Mouse (Mus musculus) limb, embryonic 12.5 days (tissue): Measurements from ENCODE around the gene Sypl. TPM values are rescaled to one million over a fixed set of nuclear protein-coding genes. Genes with fewer than 3 reads are reported as not detected.
A peak's percentile ranks its signal among the peaks of the same experiment; 100 is the strongest.

Experiments used
- ATAC-seq: fragments of 200-750 bp; cut with Nextera tagmentation; 2 replicates; pipeline ENCODE4 v1.8.0; 2017; ENCODE audit warnings: low read depth, moderate TSS enrichment; ENCODE audit not compliant: insufficient number of reproducible peaks, insufficient read depth, low FRiP score, low TSS enrichment
- H3K27ac ChIP-seq: fragments of 300-500 bp; sonication (generic); 2 replicates; pipeline ENCODE4 v1.5.1; 2016; ENCODE audit warnings: mild to moderate bottlenecking, moderate library complexity
- H3K27me3 ChIP-seq: fragments of 300-500 bp; sonication (generic); 2 replicates; pipeline ENCODE4 v1.6.1; 2016; ENCODE audit warnings: mild to moderate bottlenecking, moderate library complexity
- H3K36me3 ChIP-seq: fragments of 300-500 bp; sonication (generic); 2 replicates; pipeline ENCODE4 v1.6.1; 2016; ENCODE audit warnings: mild to moderate bottlenecking, moderate library complexity
- H3K4me1 ChIP-seq: fragments of 300-500 bp; sonication (generic); replicated peaks from 2 replicates; pipeline ENCODE4 v1.6.1; 2016
- H3K4me2 ChIP-seq: fragments of 300-500 bp; sonication (generic); 2 replicates; pipeline ENCODE4 v1.6.1; 2016; ENCODE audit warnings: mild to moderate bottlenecking, moderate library complexity
- H3K4me3 ChIP-seq: fragments of 300-500 bp; sonication (generic); replicated peaks from 2 replicates; pipeline ENCODE4 v1.5.1; 2016; ENCODE audit warnings: mild to moderate bottlenecking
- H3K9ac ChIP-seq: fragments of 300-500 bp; sonication (generic); replicated peaks from 2 replicates; pipeline ENCODE4 v1.6.1; 2016; ENCODE audit warnings: mild to moderate bottlenecking, moderate library complexity
- H3K9me3 ChIP-seq: fragments of 300-500 bp; sonication (generic); 2 replicates; pipeline ENCODE4 v1.6.1; 2016; ENCODE audit warnings: mild to moderate bottlenecking, moderate library complexity
- WGBS: fragments of 180-500 bp; shearing (Covaris S2); methylation state at CpG from one replicate; pipeline ENCODE4 v1.1.7; 2016; 5-methylcytosine and 5-hydroxymethylcytosine counted together
- polyA plus RNA-seq: library from polyadenylated mRNA; unstranded; fragments of >200 nt; fragmentation: Nextera tagmentation; extraction: Ambion mirVana; gene quantifications from 2 replicates; pipeline ENCODE4 v1.2.1, GENCODE M21; 2016

The Sypl gene
- polyA plus RNA-seq, 1 experiment from 2014 or later = 66.6 TPM

GRCm38 (mm10) chr12:32943951-32944350 lies 9.7 kb upstream of the Sypl start:
- ATAC-seq = no peak
- Histone ChIP-seq H3K4me2 (no peak overlapping the region), H3K9me3 (no peaks in the 10 kb centered on the region), H3K4me3 (no peak overlapping the region), H3K36me3 (no peaks in the 10 kb centered on the region), H3K4me1 (no peaks in the 10 kb centered on the region), H3K27me3 (no peaks in the 10 kb centered on the region), H3K9ac (no peak overlapping the region), H3K27ac (no peak overlapping the region)
- WGBS = 85% methylated on average over 3 of the region's 3 CpGs

- ATAC-seq = no peak
- no peaks in the 10 kb centered on the region for H3K27me3 ChIP-seq
- H3K4me1 ChIP-seq = no peaks in the 10 kb centered on the region
- no peak overlapping the region for H3K27ac ChIP-seq
- no peak overlapping the region for H3K4me2 ChIP-seq
- no peak overlapping the region for H3K9ac ChIP-seq
- H3K36me3 ChIP-seq = no peaks in the 10 kb centered on the region
- no peaks in the 10 kb centered on the region for H3K9me3 ChIP-seq
- no peak overlapping the region for H3K4me3 ChIP-seq
- WGBS = 61% methylated on average over 8 of the region's 8 CpGs
Measured at GRCm38 (mm10) chr12:32944884-32945454, 8.7 kb upstream of the Sypl start.

DNA sequence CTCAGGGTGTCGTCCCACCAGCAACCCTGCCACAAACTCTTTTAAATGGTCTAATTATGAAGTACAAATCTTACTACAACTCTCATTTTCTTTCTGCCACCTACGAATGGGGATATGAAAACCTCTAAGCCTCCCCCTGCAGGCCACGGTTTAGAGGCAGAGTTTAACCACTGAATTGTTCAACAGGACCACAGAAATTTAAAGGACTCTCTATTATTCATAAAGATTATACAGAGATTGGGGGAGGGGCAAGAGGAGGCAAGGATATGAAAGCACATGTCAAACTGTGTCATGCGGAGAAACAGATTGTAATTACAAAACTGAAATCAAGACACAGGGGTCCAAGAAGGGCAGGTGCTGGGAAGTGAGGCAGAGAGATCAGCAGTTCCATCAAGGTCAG lies 7.3 kb upstream of the Sypl start:
- no peak overlapping the region for H3K4me3 ChIP-seq
- H3K9me3 ChIP-seq = no peaks in the 10 kb centered on the region
- H3K4me1 ChIP-seq = no peaks in the 10 kb centered on the region
- 83% methylated on average over 4 of the region's 4 CpGs for WGBS
- H3K4me2 ChIP-seq = no peak overlapping the region
- no peak overlapping the region for H3K9ac ChIP-seq
- no peak for ATAC-seq
- H3K36me3 ChIP-seq = no peaks in the 10 kb centered on the region
- H3K27me3 ChIP-seq = no peaks in the 10 kb centered on the region
- H3K27ac ChIP-seq = no peak overlapping the region

DNA sequence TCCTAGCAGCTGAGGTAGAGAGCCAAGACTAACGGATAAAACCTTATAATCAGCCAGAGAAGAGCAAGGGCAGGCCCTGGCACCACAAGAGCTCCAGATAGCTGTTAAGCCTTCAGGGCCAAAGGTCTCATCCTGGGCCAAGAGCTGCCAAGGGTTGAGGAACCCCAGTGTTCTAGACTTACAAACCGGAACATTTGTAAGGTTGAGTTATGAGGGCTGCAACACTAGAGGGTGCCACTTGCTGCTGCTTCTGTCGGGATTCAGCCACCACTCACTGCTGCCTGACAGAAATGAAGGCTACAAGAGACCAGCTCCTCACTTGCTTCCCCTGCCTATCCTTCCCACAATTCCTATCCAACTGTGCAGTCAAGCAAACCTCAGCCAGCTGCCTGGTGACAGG lies 1.3 kb upstream of the Sypl start:
- WGBS = 34% methylated on average over 3 of the region's 3 CpGs
- Histone ChIP-seq H3K27me3 (no peaks in the 10 kb centered on the region), H3K27ac (no peak overlapping the region), H3K4me2 (no peak overlapping the region), H3K9me3 (no peaks in the 10 kb centered on the region), H3K9ac (no peak overlapping the region), H3K4me3 (no peak overlapping the region), H3K4me1 (peaks cover 16% of the 10 kb centered on the region), H3K36me3 (no peaks in the 10 kb centered on the region)
- ATAC-seq = no peak

GRCm38 (mm10) chr12:32953066-32953465 lies 625 bp upstream of the Sypl start:
- H3K4me3 ChIP-seq = peak overlapping the region; percentile 75
- ATAC-seq = no peak
- WGBS = 20% methylated on average over 6 of the region's 6 CpGs
- H3K9ac ChIP-seq = peak overlapping the region; percentile 80; the same call in 1 of the 2 replicates
- peak overlapping the region; percentile 78 for H3K4me2 ChIP-seq
- H3K27ac ChIP-seq = peak overlapping the region; percentile 97
- no peaks in the 10 kb centered on the region for H3K36me3 ChIP-seq
- H3K4me1 ChIP-seq = peaks cover 16% of the 10 kb centered on the region
- H3K9me3 ChIP-seq = no peaks in the 10 kb centered on the region
- no peaks in the 10 kb centered on the region for H3K27me3 ChIP-seq

GRCm38 (mm10) chr12:32954216-32955021 lies 728 bp downstream of the Sypl start:
- Histone ChIP-seq H3K27me3 (no peaks in the 10 kb centered on the region), H3K4me3 (peak overlapping the region; percentile 75), H3K4me2 (peak overlapping the region; percentile 78), H3K9me3 (no peaks in the 10 kb centered on the region), H3K36me3 (no peaks in the 10 kb centered on the region), H3K4me1 (peaks cover 18% of the 10 kb centered on the region), H3K27ac (peak overlapping the region; percentile 97), H3K9ac (peak overlapping the region; percentile 80)
- no peak; the same call in none of the 2 replicates for ATAC-seq
- WGBS = under 1% methylated on average over 71 of the region's 71 CpGs

DNA sequence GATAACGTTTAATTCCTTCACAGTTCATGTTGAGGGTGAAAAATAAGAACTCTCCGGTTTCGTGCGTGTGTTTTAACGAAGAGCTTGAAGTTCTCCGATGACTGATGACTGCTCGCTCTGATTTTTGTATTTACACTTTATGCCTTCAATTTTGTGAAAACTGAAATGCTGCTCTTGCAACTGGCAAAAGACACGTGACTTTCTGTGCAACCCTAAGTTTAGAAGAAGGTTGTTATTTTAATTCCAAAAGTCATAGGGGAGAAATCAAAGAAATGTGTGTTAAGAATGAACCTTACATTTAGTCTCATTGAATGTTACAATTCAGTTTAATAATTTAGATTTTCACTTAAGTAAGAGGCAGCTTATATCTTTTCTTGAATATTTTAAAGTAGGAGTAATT lies 1.3 kb downstream of the Sypl start:
- Histone ChIP-seq H3K9me3 (no peaks in the 10 kb centered on the region), H3K9ac (peak overlapping the region; percentile 80), H3K4me2 (peak overlapping the region; percentile 78), H3K27me3 (no peaks in the 10 kb centered on the region), H3K27ac (peak overlapping the region; percentile 97; the same call in 1 of the 2 replicates), H3K36me3 (no peaks in the 10 kb centered on the region), H3K4me3 (peak overlapping the region; percentile 75), H3K4me1 (peaks cover 22% of the 10 kb centered on the region)
- 2% methylated on average over 8 of the region's 8 CpGs for WGBS
- no peak for ATAC-seq

GRCm38 (mm10) chr12:32957211-32957610 lies 3.5 kb downstream of the Sypl start:
- no peak overlapping the region for H3K4me3 ChIP-seq
- ATAC-seq = no peak
- no peak overlapping the region for H3K4me2 ChIP-seq
- no peaks in the 10 kb centered on the region for H3K36me3 ChIP-seq
- H3K9ac ChIP-seq = no peak overlapping the region
- H3K27ac ChIP-seq = no peak overlapping the region
- WGBS = 80% methylated on average over 2 of the region's 2 CpGs
- no peaks in the 10 kb centered on the region for H3K27me3 ChIP-seq
- H3K9me3 ChIP-seq = no peaks in the 10 kb centered on the region
- peaks cover 35% of the 10 kb centered on the region for H3K4me1 ChIP-seq

- no peaks in the 10 kb centered on the region for H3K27me3 ChIP-seq
- H3K27ac ChIP-seq = no peak overlapping the region
- H3K4me3 ChIP-seq = no peak overlapping the region
- no peak for ATAC-seq
- H3K4me1 ChIP-seq = peaks cover 21% of the 10 kb centered on the region
- H3K36me3 ChIP-seq = peaks cover 6% of the 10 kb centered on the region; the same call in 1 of the 2 replicates
- H3K9me3 ChIP-seq = no peaks in the 10 kb centered on the region
- no peak overlapping the region for H3K9ac ChIP-seq
- no peak overlapping the region for H3K4me2 ChIP-seq
Measured at GRCm38 (mm10) chr12:32962132-32962531, 8.4 kb downstream of the Sypl start.

DNA sequence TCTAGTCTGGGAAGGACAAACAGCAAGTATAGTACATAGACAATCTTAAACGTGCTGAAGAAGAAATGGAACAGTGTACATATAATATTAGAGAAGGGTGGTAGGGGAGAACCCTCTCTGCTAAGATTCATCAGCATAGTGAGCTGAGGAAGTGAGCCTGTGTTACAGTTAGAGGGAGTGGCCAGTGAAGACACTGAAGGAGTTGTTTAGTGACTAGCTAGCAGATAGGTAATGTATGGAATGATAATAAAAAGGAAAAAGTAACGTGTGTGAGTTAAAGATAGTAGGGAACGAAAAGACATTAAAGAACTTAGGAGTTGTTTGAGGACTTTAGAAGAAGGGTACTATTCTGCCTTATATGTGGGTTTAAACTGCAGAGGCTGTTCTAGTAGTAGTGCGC lies 10.2 kb downstream of the Sypl start:
- 89% methylated on average over 4 of the region's 4 CpGs for WGBS

DNA sequence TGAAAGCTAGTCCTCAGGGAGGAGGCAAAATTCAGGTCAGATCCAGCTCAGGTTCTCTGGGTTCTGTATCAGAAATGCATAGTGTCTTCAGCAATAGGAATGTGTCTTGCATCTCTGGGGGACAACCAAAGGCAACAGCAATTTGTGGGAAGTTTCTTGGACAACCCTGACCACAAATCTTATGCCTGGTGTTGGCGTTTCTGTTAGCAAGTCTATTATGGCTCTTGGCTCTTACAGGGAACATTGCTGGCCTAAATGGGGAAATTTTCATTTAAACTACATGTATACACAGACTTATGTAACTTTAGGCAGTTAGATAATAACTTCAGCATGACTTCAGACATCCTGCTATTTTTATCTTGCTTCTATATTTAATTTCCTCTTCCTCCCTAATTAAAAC lies 18.6 kb downstream of the Sypl start:
- no peaks in the 10 kb centered on the region for H3K27me3 ChIP-seq
- H3K36me3 ChIP-seq = peaks cover 44% of the 10 kb centered on the region
- H3K9me3 ChIP-seq = no peaks in the 10 kb centered on the region
- WGBS = 97% methylated on average over 1 of the region's 1 CpGs
- no peak overlapping the region for H3K27ac ChIP-seq
- no peaks in the 10 kb centered on the region for H3K4me1 ChIP-seq
- H3K4me3 ChIP-seq = no peak overlapping the region
- no peak for ATAC-seq
- no peak overlapping the region for H3K4me2 ChIP-seq
- no peak overlapping the region for H3K9ac ChIP-seq

More for the DNA sequence above, 10.2 kb downstream of the Sypl start:
- Histone ChIP-seq H3K9me3 (no peaks in the 10 kb centered on the region), H3K4me3 (no peak overlapping the region), H3K27me3 (no peaks in the 10 kb centered on the region), H3K9ac (no peak overlapping the region), H3K36me3 (peaks cover 17% of the 10 kb centered on the region; the same call in 1 of the 2 replicates), H3K4me2 (no peak overlapping the region), H3K4me1 (peaks cover 17% of the 10 kb centered on the region), H3K27ac (no peak overlapping the region)
- no peak for ATAC-seq
